Mouse (Mus musculus) c-Kit-negative CD71-positive TER-119-positive erythroid progenitor cells, embryonic 14.5 days (primary cell): Measurements from ENCODE around the gene Exosc9.
"Not testable (repeated sequence)": the region's sequence is repeated elsewhere in the genome, so short reads cannot be mapped to it uniquely, and the experiment has no call there.

Experiments used
- DNase-seq: peaks from one replicate; pipeline ENCODE4 v3.0.0-alpha.2; 2013; ENCODE audit warnings: low read depth, low spot score

The Exosc9 gene

DNA sequence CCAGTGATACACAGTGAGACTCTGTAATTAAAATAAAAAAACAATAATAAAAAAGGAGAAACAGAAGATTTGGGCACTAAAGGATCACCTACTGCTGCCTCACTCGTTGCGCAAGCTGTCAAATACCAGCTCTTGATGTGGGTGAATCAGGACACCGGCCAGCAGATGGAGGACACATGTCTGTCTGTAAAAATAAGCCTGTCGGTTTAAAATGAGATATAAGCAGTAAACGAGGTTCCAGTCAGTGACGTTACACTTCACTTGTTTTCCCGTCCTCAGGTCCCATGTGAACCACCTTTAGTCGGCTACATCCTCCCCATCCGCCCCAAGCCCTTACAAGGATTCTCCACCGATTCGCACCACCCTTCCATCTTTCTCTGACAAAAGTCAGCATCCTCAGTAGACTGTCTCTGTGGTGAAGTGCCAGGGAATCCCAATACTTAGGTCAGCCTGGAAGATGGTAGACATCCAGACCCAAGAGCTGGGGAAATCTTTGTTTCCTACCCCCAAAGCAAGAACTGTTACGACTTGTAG, 488 bp upstream of the Exosc9 start:
- DNase-seq, result no peak

DNA sequence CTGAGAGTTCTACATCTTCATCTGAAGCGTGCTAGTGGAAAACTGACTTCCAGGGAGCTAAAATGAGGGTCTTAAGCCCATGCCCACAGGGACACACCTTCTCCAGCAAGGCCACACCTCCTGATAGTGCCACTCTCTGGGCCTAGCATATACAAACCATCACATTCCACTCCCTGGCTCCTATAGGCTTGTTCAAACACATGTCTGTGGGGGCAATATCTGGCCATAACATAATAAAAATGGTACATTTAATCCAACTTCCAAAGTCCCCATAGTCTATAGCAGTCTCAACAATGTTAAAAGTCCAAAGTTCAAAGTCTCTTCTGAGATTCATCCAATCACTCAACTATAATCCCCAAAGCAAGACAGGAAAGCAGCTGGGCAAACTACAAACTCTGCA, 5.2 kb downstream of the Exosc9 start:
- no peak for DNase-seq

- peak; percentile 60 for DNase-seq
These were observed 7.2 kb downstream of the Exosc9 start for GRCm38 (mm10) chr3:36559606-36560005.

GRCm38 (mm10) chr3:36563666-36564065, 11.3 kb downstream of the Exosc9 start:
- no peak for DNase-seq

DNA sequence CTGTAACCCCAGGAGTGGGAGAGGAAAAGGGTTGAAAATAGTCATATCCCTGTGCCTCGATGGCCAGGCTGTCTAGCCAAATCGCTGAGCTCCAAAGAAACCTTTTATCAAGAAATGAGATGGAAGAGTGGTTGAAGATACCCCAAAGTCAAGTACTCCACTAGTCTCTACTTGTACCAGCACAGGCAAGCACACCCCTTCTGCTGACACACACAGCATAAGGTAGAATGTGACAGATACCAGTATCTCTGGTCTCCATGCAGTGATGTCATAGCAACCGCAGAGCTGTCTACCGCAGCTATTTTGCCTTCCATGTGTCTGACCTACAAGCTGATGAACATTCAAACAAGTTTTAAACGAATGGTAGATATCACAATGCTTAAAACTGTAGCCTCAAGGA, 17.4 kb downstream of the Exosc9 start:
- peak; percentile 54 for DNase-seq

GRCm38 (mm10) chr3:36571361-36571826, 19.0 kb downstream of the Exosc9 start:
- no peak for DNase-seq

DNA sequence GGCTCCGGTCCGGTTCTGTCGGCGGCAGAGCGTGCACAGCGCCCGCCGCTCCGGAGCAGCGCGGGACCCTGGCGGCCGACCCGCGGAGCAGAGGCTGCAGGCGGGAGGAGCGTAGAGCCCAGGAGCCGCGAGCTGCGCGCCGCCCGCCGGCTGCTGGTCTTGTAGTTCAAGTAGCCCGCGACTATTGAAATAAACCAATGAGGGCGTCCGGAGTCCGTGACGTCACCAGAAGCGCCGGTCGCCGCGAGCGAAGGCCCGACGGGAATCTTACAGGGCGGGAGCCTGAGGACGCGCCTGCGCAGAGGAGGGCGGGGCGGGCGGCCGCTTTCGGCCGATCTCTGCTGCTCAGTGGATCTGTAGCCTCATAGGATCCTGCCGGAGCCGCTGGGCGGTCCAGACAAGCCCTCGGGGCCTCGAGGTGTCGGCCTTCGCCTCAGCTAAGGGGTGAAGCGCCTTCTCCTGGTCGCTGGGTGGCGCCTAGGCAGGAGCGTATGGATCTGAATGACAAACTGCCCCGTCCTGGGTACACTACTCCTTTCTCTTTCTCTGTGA, 19.5 kb downstream of the Exosc9 start, which contains the start of gene Ccna2:
Ccna2 (minus strand) TSS at position 324 of the 552 bp plus-strand sequence.
- peak; percentile 98 for DNase-seq

GRCm38 (mm10) chr3:36598811-36599210, 46.4 kb downstream of the Exosc9 start:
- DNase-seq, result no peak

DNA sequence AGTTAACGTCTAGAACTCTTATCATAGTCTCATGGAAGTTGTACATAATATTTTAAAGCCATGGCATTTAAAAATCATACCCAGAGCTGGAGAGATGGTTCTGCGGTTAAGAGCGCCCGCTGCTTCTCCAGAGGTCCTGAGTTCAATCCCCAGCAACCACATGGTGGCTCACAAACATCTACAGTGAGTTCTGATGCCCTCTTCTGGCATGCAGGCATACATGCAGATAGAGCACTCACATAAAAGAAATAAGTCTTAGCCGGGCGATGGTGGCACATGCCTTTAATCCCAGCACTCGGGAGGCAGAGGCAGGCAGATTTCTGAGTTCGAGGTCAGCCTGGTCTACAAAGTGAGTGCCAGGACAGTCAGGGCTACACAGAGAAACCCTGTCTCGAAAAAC, 47.4 kb downstream of the Exosc9 start:
- DNase-seq, result not testable (repeated sequence)

DNA sequence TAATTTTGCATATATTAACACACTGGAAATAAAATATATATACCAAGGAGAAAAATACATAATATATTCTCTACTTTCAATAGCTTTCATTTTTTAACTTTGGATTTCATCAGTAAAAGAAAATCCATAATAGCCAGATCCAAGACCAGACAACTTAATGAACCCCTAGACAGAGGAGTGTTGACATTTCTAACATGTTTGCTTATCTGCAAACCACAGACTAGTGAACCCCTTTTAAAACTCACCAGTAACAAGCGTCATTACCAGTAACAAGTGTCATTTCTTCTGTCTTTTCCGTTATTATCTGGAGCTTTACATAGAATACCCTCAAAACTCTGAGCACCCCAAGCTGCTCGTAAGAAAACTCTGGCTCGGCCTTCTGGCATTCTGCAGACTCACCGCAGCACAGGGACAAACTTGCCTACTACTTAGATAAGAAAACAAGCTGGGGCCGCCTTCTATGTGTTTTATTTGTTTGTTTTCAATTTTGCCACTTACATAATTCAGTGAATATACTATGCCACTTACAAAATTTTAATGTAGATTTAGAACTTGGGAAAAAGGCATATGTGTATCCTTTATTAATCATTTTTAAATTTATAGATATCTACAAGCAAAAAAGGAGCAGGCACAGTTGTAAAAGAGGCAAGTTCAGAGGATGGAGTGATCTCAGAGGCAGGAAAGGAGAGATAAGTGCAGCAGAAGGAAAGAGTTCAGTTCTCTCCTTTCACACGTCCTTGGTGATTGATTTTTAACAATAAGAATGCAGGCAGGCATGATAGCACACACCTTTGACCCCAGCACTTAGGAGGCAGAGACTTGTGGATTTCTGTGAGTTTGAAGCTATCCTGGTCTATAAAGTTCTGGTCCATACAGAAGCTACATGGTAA, 53.7 kb downstream of the Exosc9 start:
- peak; percentile 47 for DNase-seq

DNA sequence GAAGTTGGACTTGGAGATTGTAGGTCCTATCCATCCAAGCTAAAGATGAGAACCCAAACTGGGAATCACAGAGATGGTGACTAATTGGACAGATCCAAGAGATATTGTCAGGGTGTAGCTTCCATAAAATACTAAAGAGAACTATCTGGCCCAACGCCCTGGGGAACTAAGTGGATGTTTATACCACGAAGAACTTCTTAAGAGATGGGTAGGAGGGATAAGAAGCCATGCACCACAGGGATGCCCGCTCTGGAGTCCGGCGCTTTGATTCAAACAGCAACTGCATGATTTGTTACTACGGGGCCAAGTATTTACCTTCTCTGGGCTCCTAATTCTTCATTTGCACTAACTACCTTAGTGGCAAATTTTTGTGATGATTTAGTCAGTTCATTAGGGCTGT, 60.3 kb downstream of the Exosc9 start:
- DNase-seq, result no peak

GRCm38 (mm10) chr3:36613202-36613907, 60.9 kb downstream of the Exosc9 start, which contains the start of gene Bbs7:
Gene Bbs7, minus strand, starts transcription at chr3:36613477.
- DNase-seq, result peak; percentile 78

- no peak for DNase-seq
These were observed 61.5 kb downstream of the Exosc9 start for GRCm38 (mm10) chr3:36613908-36614255.
